Mouse (Mus musculus): ENCODE data around the gene 1700080E11Rik. TPM values are rescaled to one million over a fixed set of nuclear protein-coding genes. Genes with fewer than 3 reads are reported as not detected.

Gene 1700080E11Rik
- polyA plus RNA-seq (2012; rRNA removed) (not detected in 2 replicates), polyA plus RNA-seq (2014; fragmentation: Nextera tagmentation; extraction: Ambion mirVana) (not detected in 2 replicates)

- WGBS (ENCODE audit: insufficient replicate concordance): 57% methylated on average over 6 of the region's 6 CpGs
- H3K9ac ChIP-seq (replicated peaks): no peak within 1 kb of the TSS
- DNase-seq (ENCODE audit: low read depth in 3 of 3, low spot score in 3 of 3): no peak
- no peaks in the 10 kb centered on the region for H3K36me3 ChIP-seq (replicated peaks; ENCODE audit: control insufficient read depth, insufficient read depth, low read depth)
- H3K9me3 ChIP-seq (ENCODE audit: control insufficient read depth, low read length): no peaks in the 10 kb centered on the region
- ATAC-seq (ENCODE audit: insufficient read depth): no peak
- no peaks in the 10 kb centered on the region for H3K27me3 ChIP-seq (ENCODE audit: control insufficient read depth, insufficient read depth, low read length)
- TF ChIP-seq CTCF (IDR thresholded peaks at IDR 0.05; ENCODE audit: low read depth): no peak
- TF ChIP-seq EP300 (IDR thresholded peaks at IDR 0.05; ENCODE audit: low read depth): no peak
- no peak within 1 kb of the TSS for H3K4me3 ChIP-seq (ENCODE audit: insufficient read depth in 1 of 2, low read depth in 2 of 2, low read length in 2 of 2)
- H3K27ac ChIP-seq: no peak within 1 kb of the TSS
- H3K4me1 ChIP-seq (replicated peaks; ENCODE audit: control insufficient read depth in 2 of 2, insufficient read depth in 2 of 2, low read length in 1 of 2): no peaks in the 10 kb centered on the region
- no peak within 1 kb of the TSS for H3K4me2 ChIP-seq (ENCODE audit: low read depth)
Observed at GRCm38 (mm10) chr9:105144992-105145391, at the start of gene 1700080E11Rik. 1700080E11Rik (minus strand) TSS chr9:105145092.

GRCm38 (mm10) chr9:105186725-105187124 is 41.8 kb upstream of the 1700080E11Rik start:
- Histone ChIP-seq H3K27ac (no peak overlapping the region), H3K27me3 (ENCODE audit: control insufficient read depth, insufficient read depth, low read length) (no peaks in the 10 kb centered on the region), H3K36me3 (replicated peaks; ENCODE audit: control insufficient read depth, insufficient read depth, low read depth) (no peaks in the 10 kb centered on the region), H3K9ac (replicated peaks) (no peak overlapping the region), H3K9me3 (ENCODE audit: control insufficient read depth, low read length) (no peaks in the 10 kb centered on the region), H3K4me1 (replicated peaks; ENCODE audit: control insufficient read depth in 2 of 2, insufficient read depth in 2 of 2, low read length in 1 of 2) (no peaks in the 10 kb centered on the region), H3K4me3 (ENCODE audit: insufficient read depth in 1 of 2, low read depth in 2 of 2, low read length in 2 of 2) (no peak overlapping the region), H3K4me2 (ENCODE audit: low read depth) (no peak overlapping the region)
- no peak for TF ChIP-seq EP300 (IDR thresholded peaks at IDR 0.05; ENCODE audit: low read depth)
- no peak for TF ChIP-seq CTCF (IDR thresholded peaks at IDR 0.05; ENCODE audit: low read depth)
- no peak for ATAC-seq (ENCODE audit: insufficient read depth)
- no peak for DNase-seq (ENCODE audit: low read depth in 3 of 3, low spot score in 3 of 3)
- 41% methylated on average over 3 of the region's 3 CpGs for WGBS (ENCODE audit: insufficient replicate concordance)

- 67% methylated on average over 3 of the region's 3 CpGs for WGBS (ENCODE audit: insufficient replicate concordance)
- no peaks in the 10 kb centered on the region for H3K36me3 ChIP-seq (replicated peaks; ENCODE audit: control insufficient read depth, insufficient read depth, low read depth)
- TF ChIP-seq EP300 (IDR thresholded peaks at IDR 0.05; ENCODE audit: low read depth): no peak
- TF ChIP-seq CTCF (IDR thresholded peaks at IDR 0.05; ENCODE audit: low read depth): no peak
Observed at GRCm38 (mm10) chr9:105182392-105182791, 37.5 kb upstream of the 1700080E11Rik start.

GRCm38 (mm10) chr9:105139204-105139603 is 5.7 kb downstream of the 1700080E11Rik start:
- Histone ChIP-seq H3K9ac (replicated peaks) (no peak overlapping the region), H3K4me2 (ENCODE audit: low read depth) (no peak overlapping the region), H3K27me3 (ENCODE audit: control insufficient read depth, insufficient read depth, low read length) (no peaks in the 10 kb centered on the region), H3K36me3 (replicated peaks; ENCODE audit: control insufficient read depth, insufficient read depth, low read depth) (no peaks in the 10 kb centered on the region), H3K4me1 (replicated peaks; ENCODE audit: control insufficient read depth in 2 of 2, insufficient read depth in 2 of 2, low read length in 1 of 2) (no peaks in the 10 kb centered on the region; a peak in 1 of 4 replicates), H3K9me3 (ENCODE audit: control insufficient read depth, low read length) (no peaks in the 10 kb centered on the region), H3K4me3 (ENCODE audit: insufficient read depth in 1 of 2, low read depth in 2 of 2, low read length in 2 of 2) (no peak overlapping the region), H3K27ac (no peak overlapping the region)
- TF ChIP-seq CTCF (IDR thresholded peaks at IDR 0.05; ENCODE audit: low read depth) (no peak), EP300 (IDR thresholded peaks at IDR 0.05; ENCODE audit: low read depth) (no peak)
- ATAC-seq (ENCODE audit: insufficient read depth) (no peak), DNase-seq (ENCODE audit: low read depth in 3 of 3, low spot score in 3 of 3) (no peak)
- 27% methylated on average over 6 of the region's 6 CpGs for WGBS (ENCODE audit: insufficient replicate concordance)

More at GRCm38 (mm10) chr9:105182392-105182791, 37.5 kb upstream of the 1700080E11Rik start:
- Histone ChIP-seq H3K9ac (replicated peaks) (no peak overlapping the region), H3K4me2 (ENCODE audit: low read depth) (no peak overlapping the region), H3K27me3 (ENCODE audit: control insufficient read depth, insufficient read depth, low read length) (no peaks in the 10 kb centered on the region), H3K9me3 (ENCODE audit: control insufficient read depth, low read length) (no peaks in the 10 kb centered on the region), H3K4me1 (replicated peaks; ENCODE audit: control insufficient read depth in 2 of 2, insufficient read depth in 2 of 2, low read length in 1 of 2) (no peaks in the 10 kb centered on the region), H3K4me3 (ENCODE audit: insufficient read depth in 1 of 2, low read depth in 2 of 2, low read length in 2 of 2) (no peak overlapping the region), H3K27ac (no peak overlapping the region)
- DNase-seq (ENCODE audit: low read depth in 3 of 3, low spot score in 3 of 3) (no peak), ATAC-seq (ENCODE audit: insufficient read depth) (no peak)

- no peak overlapping the region for H3K4me2 ChIP-seq (ENCODE audit: low read depth)
- ATAC-seq (ENCODE audit: insufficient read depth) (no peak), DNase-seq (ENCODE audit: low read depth in 3 of 3, low spot score in 3 of 3) (no peak)
- no peaks in the 10 kb centered on the region for H3K27me3 ChIP-seq (ENCODE audit: control insufficient read depth, insufficient read depth, low read length)
- no peaks in the 10 kb centered on the region for H3K9me3 ChIP-seq (ENCODE audit: control insufficient read depth, low read length)
- H3K4me3 ChIP-seq (ENCODE audit: insufficient read depth in 1 of 2, low read depth in 2 of 2, low read length in 2 of 2): no peak overlapping the region
- no peaks in the 10 kb centered on the region for H3K36me3 ChIP-seq (replicated peaks; ENCODE audit: control insufficient read depth, insufficient read depth, low read depth)
- no peak for TF ChIP-seq CTCF (IDR thresholded peaks at IDR 0.05; ENCODE audit: low read depth)
- no peak for TF ChIP-seq EP300 (IDR thresholded peaks at IDR 0.05; ENCODE audit: low read depth)
- 15% methylated on average over 1 of the region's 1 CpGs for WGBS (ENCODE audit: insufficient replicate concordance)
- peaks cover 3 to 5% of the 10 kb centered on the region in 2 experiments for H3K4me1 ChIP-seq (replicated peaks; ENCODE audit: control insufficient read depth in 2 of 2, insufficient read depth in 2 of 2, low read length in 1 of 2)
- H3K27ac ChIP-seq: no peak overlapping the region
- H3K9ac ChIP-seq (replicated peaks): no peak overlapping the region
Observed at GRCm38 (mm10) chr9:105136404-105136803, 8.5 kb downstream of the 1700080E11Rik start.
